Mouse (Mus musculus) myocyte (in vitro differentiated cells): ENCODE data around the gene Trim17. TPM values are rescaled to one million over a fixed set of nuclear protein-coding genes. Genes with fewer than 3 reads are reported as not detected.

Source experiments
- H3K27me3 ChIP-seq: one replicate; pipeline ENCODE4 v1.6.1; 2011; ENCODE audit not compliant: control insufficient read depth, insufficient read depth, insufficient read length
- H3K36me3 ChIP-seq: one replicate; pipeline ENCODE4 v1.6.1; 2011; ENCODE audit not compliant: control insufficient read depth, insufficient read depth
- H3K4me2 ChIP-seq: one replicate; pipeline ENCODE4 v1.6.1; 2011; ENCODE audit warnings: low read depth, control low read depth
- H3K4me3 ChIP-seq: one replicate; pipeline ENCODE4 v1.5.1; 2011; ENCODE audit warnings: mild to moderate bottlenecking, control low read depth, moderate library complexity
- H3K79me2 ChIP-seq: one replicate; pipeline ENCODE4 v1.6.1; 2011; ENCODE audit not compliant: control insufficient read depth, insufficient read depth
- H3ac ChIP-seq: one replicate; pipeline ENCODE4 v1.6.1; 2011; ENCODE audit not compliant: control insufficient read depth, insufficient read length
- CEBPB ChIP-seq: IDR thresholded peaks from 2 replicates; pipeline ENCODE4 v1.6.1; 2011; ENCODE audit warnings: mild to moderate bottlenecking, moderate library complexity; ENCODE audit not compliant: poor library complexity, insufficient read depth, severe bottlenecking
- E2F4 ChIP-seq: IDR thresholded peaks from one replicate; pipeline ENCODE4 v1.6.1; 2011; ENCODE audit warnings: mild to moderate bottlenecking, control low read depth, moderate library complexity; ENCODE audit not compliant: insufficient read depth
- MAX ChIP-seq: IDR thresholded peaks from one replicate; pipeline ENCODE4 v1.6.1; 2011; ENCODE audit warnings: low read depth, mild to moderate bottlenecking, control low read depth
- MYOD1 ChIP-seq, 3 experiments: IDR thresholded peaks; one replicate each; pipeline ENCODE4 v1.6.1; 2011; ENCODE audit warnings: control low read depth in 2 of 3, low read depth in 2 of 3, mild to moderate bottlenecking in 2 of 3, moderate library complexity in 1 of 3; ENCODE audit not compliant: insufficient read length in 2 of 3, control insufficient read depth in 1 of 3
- MYOG ChIP-seq, 3 experiments: IDR thresholded peaks; one replicate each; pipeline ENCODE4 v1.6.1; 2011; ENCODE audit warnings: control low read depth in 2 of 3, low read depth in 2 of 3, mild to moderate bottlenecking in 2 of 3; ENCODE audit not compliant: insufficient read length in 2 of 3, control insufficient read depth in 1 of 3, insufficient read depth in 1 of 3
- POLR2A ChIP-seq: IDR thresholded peaks from one replicate; pipeline ENCODE4 v1.6.1; 2011; ENCODE audit warnings: low read depth, mild to moderate bottlenecking, control low read depth, moderate library complexity; ENCODE audit not compliant: insufficient read length
- POLR2AphosphoS2 ChIP-seq: IDR thresholded peaks from one replicate; pipeline ENCODE4 v1.6.1; 2011; ENCODE audit warnings: low read depth, control low read depth; ENCODE audit not compliant: insufficient read length
- REST ChIP-seq: IDR thresholded peaks from one replicate; pipeline ENCODE4 v1.6.1; 2011; ENCODE audit warnings: mild to moderate bottlenecking, control low read depth, moderate library complexity; ENCODE audit not compliant: insufficient read depth, insufficient read length
- SRF ChIP-seq: IDR thresholded peaks from one replicate; pipeline ENCODE4 v1.6.1; 2011; ENCODE audit warnings: low read depth; ENCODE audit not compliant: control insufficient read depth, insufficient read length
- TCF12 ChIP-seq: IDR thresholded peaks from one replicate; pipeline ENCODE4 v1.6.1; 2011; ENCODE audit warnings: mild to moderate bottlenecking, control low read depth; ENCODE audit not compliant: poor library complexity, insufficient read depth, severe bottlenecking
- TCF3 ChIP-seq: IDR thresholded peaks from one replicate; pipeline ENCODE4 v1.6.1; 2011; ENCODE audit warnings: low read depth, control low read depth; ENCODE audit not compliant: insufficient read length
- USF1 ChIP-seq: IDR thresholded peaks from one replicate; pipeline ENCODE4 v1.6.1; 2011; ENCODE audit warnings: low read depth, mild to moderate bottlenecking, control low read depth, moderate library complexity
- polyA plus RNA-seq: library from polyadenylated mRNA; unstranded; fragments of >200 nt; fragmentation: generic; extraction: Trizol; gene quantifications from one replicate; pipeline ENCODE4 v1.2.1, GENCODE M21; 2012; ENCODE audit warnings: missing spikeins

Trim17 gene
- polyA plus RNA-seq, 1 experiment = 0.64 TPM

DNA sequence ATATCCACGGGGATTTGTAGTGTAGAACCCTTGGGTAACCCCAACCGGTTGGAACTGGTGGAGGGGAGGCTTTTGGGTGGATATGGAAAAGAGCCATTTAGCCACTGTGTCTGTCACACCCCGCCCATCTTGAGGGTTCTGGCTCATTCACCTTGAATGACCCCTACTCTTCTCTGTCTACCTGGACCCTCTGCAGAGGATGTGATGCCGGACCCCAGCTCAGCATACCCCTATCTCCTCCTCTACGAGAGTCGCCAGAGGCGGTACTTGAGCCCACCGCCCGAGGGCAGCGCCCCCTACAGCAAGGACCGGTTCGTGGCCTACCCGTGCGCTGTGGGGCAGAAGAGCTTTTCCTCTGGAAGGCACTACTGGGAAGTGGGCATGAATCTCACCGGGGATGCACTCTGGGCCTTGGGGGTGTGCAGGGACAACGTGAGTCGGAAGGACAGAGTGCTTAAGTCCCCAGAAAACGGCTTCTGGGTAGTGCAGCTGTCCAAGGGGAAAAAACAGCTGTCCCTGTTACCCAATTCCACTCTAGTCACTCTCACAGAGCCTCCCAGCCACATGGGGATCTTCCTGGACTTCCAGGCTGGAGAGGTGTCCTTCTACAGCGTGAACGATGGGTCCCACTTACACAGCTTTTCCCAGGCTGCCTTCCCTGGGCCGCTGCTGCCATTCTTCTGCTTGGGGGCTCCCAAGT, 16.5 kb downstream of the Trim17 start:
- peaks cover 3% of the 10 kb centered on the region for H3K36me3 ChIP-seq
- H3K4me3 ChIP-seq = no peak overlapping the region
- H3ac ChIP-seq = no peak overlapping the region
- peaks cover 6% of the 10 kb centered on the region for H3K79me2 ChIP-seq
- H3K4me2 ChIP-seq = no peak overlapping the region
- no peaks in the 10 kb centered on the region for H3K27me3 ChIP-seq
- TF ChIP-seq E2F4 (no peak), MYOD1 (IDR thresholded peaks at IDR 0.05; ENCODE audit: control insufficient read depth in 1 of 3, insufficient read length in 2 of 3, low read depth in 2 of 3) (peak; percentile 49 to 74 (median 58)), MYOG (IDR thresholded peaks at IDR 0.05; ENCODE audit: control insufficient read depth in 1 of 3, insufficient read depth in 1 of 3, insufficient read length in 2 of 3, low read depth in 2 of 3) (peak in 2 of 3 experiments; percentile 80)

DNA sequence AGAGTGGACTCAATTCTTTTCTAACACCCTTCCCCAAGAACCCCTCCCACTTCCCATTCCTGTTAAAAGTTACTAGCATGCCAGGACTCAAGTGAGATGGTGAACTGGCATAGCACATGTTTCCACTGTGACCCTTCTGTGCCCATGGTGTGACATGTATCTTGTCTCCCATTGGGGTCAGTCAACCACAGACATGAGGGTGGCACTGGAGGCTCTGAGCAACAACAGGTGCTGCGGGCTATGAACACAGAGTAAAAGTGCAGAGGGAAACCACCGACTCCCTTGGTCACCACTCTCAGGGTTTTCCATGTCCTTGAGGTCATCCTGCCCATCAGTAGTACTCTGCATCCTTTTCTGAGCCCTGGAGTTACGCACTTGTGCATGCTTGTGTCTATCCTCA, 17.3 kb downstream of the Trim17 start:
- TF ChIP-seq MYOD1 (IDR thresholded peaks at IDR 0.05; ENCODE audit: control insufficient read depth in 1 of 3, insufficient read length in 2 of 3, low read depth in 2 of 3) = peak in 2 of 3 experiments; percentile 55 to 84
- TF ChIP-seq E2F4 = no peak
- peak in 1 of 3 experiments; percentile 84 for TF ChIP-seq MYOG (IDR thresholded peaks at IDR 0.05; ENCODE audit: control insufficient read depth in 1 of 3, insufficient read depth in 1 of 3, insufficient read length in 2 of 3, low read depth in 2 of 3)
- no peak for TF ChIP-seq TCF12
- TF ChIP-seq POLR2AphosphoS2 = no peak
- TF ChIP-seq CEBPB = no peak
- TF ChIP-seq USF1 = no peak
- Histone ChIP-seq H3K27me3 (no peaks in the 10 kb centered on the region), H3K36me3 (peaks cover 3% of the 10 kb centered on the region), H3ac (no peak overlapping the region), H3K4me2 (no peak overlapping the region), H3K4me3 (no peak overlapping the region), H3K79me2 (peaks cover 11% of the 10 kb centered on the region)

DNA sequence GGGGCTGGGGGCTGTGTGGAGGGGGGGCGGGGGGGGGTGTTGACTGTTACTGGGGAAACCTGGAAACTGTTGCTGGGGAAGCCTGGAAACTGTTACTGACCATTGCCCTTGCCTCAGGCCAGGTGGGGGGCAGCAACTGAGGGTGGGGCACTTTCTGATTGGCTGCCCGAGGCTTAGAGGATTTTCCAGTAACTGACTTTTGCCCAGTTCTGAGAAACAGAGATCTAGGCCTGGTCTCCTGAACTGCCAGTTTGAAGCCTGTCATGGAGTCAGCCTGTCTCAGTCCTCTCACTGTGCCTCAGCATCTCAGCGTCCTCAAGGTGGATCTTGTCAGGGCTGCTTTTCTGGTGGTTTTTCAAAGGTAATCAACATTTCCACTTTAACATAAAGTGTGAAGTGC, 19.9 kb downstream of the Trim17 start:
- Histone ChIP-seq H3K4me2 (no peak overlapping the region), H3K4me3 (no peak overlapping the region), H3ac (no peak overlapping the region), H3K36me3 (peaks cover 3% of the 10 kb centered on the region), H3K27me3 (no peaks in the 10 kb centered on the region), H3K79me2 (peaks cover 31% of the 10 kb centered on the region)
- no peak for TF ChIP-seq CEBPB
- TF ChIP-seq MAX = no peak
- TF ChIP-seq E2F4 = no peak
- no peak for TF ChIP-seq TCF3
- no peak for TF ChIP-seq MYOG (IDR thresholded peaks at IDR 0.05; ENCODE audit: control insufficient read depth in 1 of 3, insufficient read depth in 1 of 3, insufficient read length in 2 of 3, low read depth in 2 of 3)
- no peak for TF ChIP-seq SRF
- no peak for TF ChIP-seq REST
- no peak for TF ChIP-seq POLR2A
- no peak for TF ChIP-seq TCF12
- TF ChIP-seq POLR2AphosphoS2 = no peak
- no peak for TF ChIP-seq MYOD1 (IDR thresholded peaks at IDR 0.05; ENCODE audit: control insufficient read depth in 1 of 3, insufficient read length in 2 of 3, low read depth in 2 of 3)
- no peak for TF ChIP-seq USF1

DNA sequence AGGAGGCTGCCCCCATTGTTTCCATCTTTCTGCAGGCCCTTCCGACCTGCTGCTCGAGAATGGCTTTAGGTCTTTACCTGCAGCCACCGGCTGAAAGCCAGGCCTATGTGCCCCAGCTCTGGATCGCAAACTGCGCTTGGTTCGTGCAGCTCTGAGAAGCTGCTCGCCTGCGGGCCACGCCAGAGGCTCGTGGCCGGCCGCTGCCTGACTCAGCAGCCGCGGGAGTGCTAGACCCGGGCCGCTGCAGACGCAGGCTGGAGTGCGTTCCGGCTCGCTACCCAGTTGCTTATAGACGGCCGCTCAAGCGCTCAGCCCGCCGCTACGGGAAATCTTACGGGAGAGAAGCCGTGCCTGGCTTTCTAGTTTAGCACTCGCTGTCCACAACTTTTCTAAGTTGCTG, 22.7 kb downstream of the Trim17 start:
- Histone ChIP-seq H3K4me3 (peak overlapping the region; percentile 99), H3K79me2 (peaks cover 51% of the 10 kb centered on the region), H3ac (peak overlapping the region; percentile 25), H3K27me3 (no peaks in the 10 kb centered on the region), H3K4me2 (peak overlapping the region; percentile 79), H3K36me3 (peaks cover 3% of the 10 kb centered on the region)
- TF ChIP-seq CEBPB (no peak), SRF (no peak), MYOD1 (IDR thresholded peaks at IDR 0.05; ENCODE audit: control insufficient read depth in 1 of 3, insufficient read length in 2 of 3, low read depth in 2 of 3) (no peak), TCF12 (no peak), MYOG (IDR thresholded peaks at IDR 0.05; ENCODE audit: control insufficient read depth in 1 of 3, insufficient read depth in 1 of 3, insufficient read length in 2 of 3, low read depth in 2 of 3) (no peak), E2F4 (no peak), USF1 (no peak), REST (no peak), MAX (no peak), POLR2AphosphoS2 (no peak), POLR2A (no peak), TCF3 (no peak)

DNA sequence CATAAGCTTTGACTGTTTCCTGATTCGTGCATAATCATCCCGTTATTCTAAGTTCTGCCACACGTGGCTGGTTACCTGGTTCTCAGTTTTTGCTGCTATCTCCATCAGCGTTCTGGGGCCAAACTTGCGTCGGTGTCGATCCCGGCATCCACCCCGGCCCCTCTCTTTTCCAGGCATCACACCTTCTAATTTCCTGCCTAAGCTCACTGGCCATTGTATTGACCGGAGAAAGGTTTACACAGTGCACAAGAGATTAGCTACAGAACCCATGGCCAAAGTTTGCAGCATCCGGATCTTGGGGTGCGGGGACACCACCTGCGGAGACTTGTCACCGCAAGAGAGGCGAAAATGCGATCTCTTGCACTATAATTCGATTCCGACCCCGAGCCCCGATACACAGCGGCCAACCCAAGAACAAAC, 23.1 kb downstream of the Trim17 start:
- Histone ChIP-seq H3K4me2 (peak overlapping the region; percentile 79), H3K27me3 (no peaks in the 10 kb centered on the region), H3K36me3 (peaks cover 8% of the 10 kb centered on the region), H3ac (peak overlapping the region; percentile 25), H3K4me3 (peak overlapping the region; percentile 99), H3K79me2 (peaks cover 51% of the 10 kb centered on the region)
- TF ChIP-seq POLR2A = no peak
- TF ChIP-seq REST = no peak
- no peak for TF ChIP-seq MYOD1 (IDR thresholded peaks at IDR 0.05; ENCODE audit: control insufficient read depth in 1 of 3, insufficient read length in 2 of 3, low read depth in 2 of 3)
- no peak for TF ChIP-seq SRF
- TF ChIP-seq CEBPB = no peak
- no peak for TF ChIP-seq POLR2AphosphoS2
- no peak for TF ChIP-seq TCF3
- no peak for TF ChIP-seq MAX
- no peak for TF ChIP-seq MYOG (IDR thresholded peaks at IDR 0.05; ENCODE audit: control insufficient read depth in 1 of 3, insufficient read depth in 1 of 3, insufficient read length in 2 of 3, low read depth in 2 of 3)
- TF ChIP-seq TCF12 = no peak
- no peak for TF ChIP-seq USF1
- TF ChIP-seq E2F4 = no peak
